ENCODE assay signal across 11 mouse cellular contexts in genomic region chr1:74435563-74435962, GRCm38 (mm10). TPM values are rescaled to one million over a fixed set of nuclear protein-coding genes. Genes with fewer than 3 reads are reported as not detected.
DNase-seq lines count a peak whose midpoint lies in the region; ATAC-seq and TF ChIP-seq lines count a peak whose summit lies in the region.
"Had no signal": no experiment of that assay in that cellular context is flagged by ENCODE, and none has a peak within 500 bp of the region (broad histone marks: within the 10 kb centered on the region; RNA-seq: fewer than 3 reads in every experiment).

No protein-coding gene starts in this region.

- 55% methylated on average over 6 of the region's 6 CpGs for WGBS in lung, postnatal 0 days
- 55% methylated on average over 6 of the region's 6 CpGs for WGBS in stomach, embryonic 16.5 days
- 87% methylated on average over 6 of the region's 6 CpGs for WGBS in forebrain, embryonic 16.5 days

- DNase-seq in MEL (ENCODE audit: low read depth, low spot score): peak; percentile 87
- DNase-seq in lung, postnatal 0 days (ENCODE audit: low spot score): peak; percentile 64
- DNase-seq in gastrocnemius, postnatal 25 days: no peak
- DNase-seq in cerebellum, postnatal 14 days: no peak
- DNase-seq: heart, postnatal 4 days; kidney, postnatal 10 days; midbrain, embryonic 14.5 days had no signal

- H3K4me2 ChIP-seq in lung, postnatal 0 days (replicated peaks; ENCODE audit: low read depth, low read length): no peak overlapping the region
- H3K4me2 ChIP-seq in stomach, embryonic 16.5 days (ENCODE audit: low read depth, low read length): no peak overlapping the region
- H3K4me2 ChIP-seq in forebrain, embryonic 16.5 days (ENCODE audit: low read length): no peak overlapping the region

- H3K79me2 ChIP-seq in MEL (ENCODE audit: control insufficient read depth, insufficient read depth, low read length, poor library complexity): no peaks in the 10 kb centered on the region

- ATAC-seq in granulocyte monocyte progenitor cell, adult 5-6 weeks (replicated peaks; ENCODE audit: poor library complexity, severe bottlenecking): peak; percentile 83
- ATAC-seq in lung, postnatal 0 days: peak; percentile 34; the same call in 1 of the 2 replicates
- peak; percentile 79; the same call in 1 of the 2 replicates for ATAC-seq in stomach, embryonic 16.5 days (ENCODE audit: insufficient read depth, low FRiP score)
- ATAC-seq in forebrain, embryonic 16.5 days: no peak

- peak; percentile 53 to 61; a peak in 3 of 4 replicates for TF ChIP-seq EP300 in MEL (IDR thresholded peaks at IDR 0.05; ENCODE audit: low read depth in 1 of 2, low read length in 2 of 2)
- TF ChIP-seq EP300 in lung, postnatal 0 days (IDR thresholded peaks at IDR 0.05): no peak

- TF ChIP-seq POLR2A in MEL (IDR thresholded peaks at IDR 0.05; ENCODE audit: control insufficient read depth in 1 of 2, insufficient read depth in 1 of 2, low read depth in 1 of 2, low read length in 2 of 2, poor library complexity in 1 of 2): no peak

- H3K27ac ChIP-seq in MEL (ENCODE audit: control insufficient read depth, low read depth, low read length): peak overlapping the region; percentile 66
- H3K27ac ChIP-seq in lung, postnatal 0 days (ENCODE audit: low read length): no peak overlapping the region
- peak overlapping the region; percentile 56 for H3K27ac ChIP-seq in stomach, embryonic 16.5 days (ENCODE audit: low read length)
- H3K27ac ChIP-seq in forebrain, embryonic 16.5 days (ENCODE audit: low read length): no peak overlapping the region
- H3K27ac ChIP-seq: embryonic facial prominence, embryonic 10.5 days had no signal

- H3K4me3 ChIP-seq in MEL (ENCODE audit: control insufficient read depth in 1 of 2, insufficient read depth in 1 of 2, low read depth in 2 of 2, low read length in 2 of 2): no peak overlapping the region
- H3K4me3 ChIP-seq in lung, postnatal 0 days (ENCODE audit: low read depth, low read length): no peak overlapping the region
- no peak overlapping the region for H3K4me3 ChIP-seq in stomach, embryonic 16.5 days (replicated peaks; ENCODE audit: low read length)
- no peak overlapping the region for H3K4me3 ChIP-seq in forebrain, embryonic 16.5 days (replicated peaks; ENCODE audit: low read length)
- H3K4me3 ChIP-seq: embryonic facial prominence, embryonic 10.5 days had no signal

- H3K4me1 ChIP-seq in MEL (ENCODE audit: control insufficient read depth in 1 of 2, insufficient read depth in 2 of 2, low read length in 2 of 2): peaks cover 3 to 32% of the 10 kb centered on the region in 2 experiments; a peak in 3 of 4 replicates
- H3K4me1 ChIP-seq in lung, postnatal 0 days (ENCODE audit: insufficient read depth, low read depth, low read length): no peaks in the 10 kb centered on the region
- H3K4me1 ChIP-seq in stomach, embryonic 16.5 days (ENCODE audit: control insufficient read depth, insufficient read depth, low read length): 0 out of 2 replicates have a peak, but pooled peaks cover 6% of the 10 kb centered on the region
- no peaks in the 10 kb centered on the region for H3K4me1 ChIP-seq in forebrain, embryonic 16.5 days (replicated peaks; ENCODE audit: control insufficient read depth, insufficient read depth, low read length)
- H3K4me1 ChIP-seq: embryonic facial prominence, embryonic 10.5 days had no signal

- H3K9me3 ChIP-seq in MEL (replicated peaks; ENCODE audit: insufficient read depth, low read length): no peaks in the 10 kb centered on the region
- no peaks in the 10 kb centered on the region for H3K9me3 ChIP-seq in lung, postnatal 0 days (ENCODE audit: low read length)
- no peaks in the 10 kb centered on the region for H3K9me3 ChIP-seq in stomach, embryonic 16.5 days (replicated peaks; ENCODE audit: control insufficient read depth, low read length)
- H3K9me3 ChIP-seq in forebrain, embryonic 16.5 days (ENCODE audit: control insufficient read depth, low read length): no peaks in the 10 kb centered on the region
- H3K9me3 ChIP-seq: embryonic facial prominence, embryonic 10.5 days had no signal

- no peak overlapping the region for H3K9ac ChIP-seq in MEL (ENCODE audit: control insufficient read depth, low read depth, low read length, poor library complexity, severe bottlenecking)
- no peak overlapping the region for H3K9ac ChIP-seq in lung, postnatal 0 days (replicated peaks; ENCODE audit: low read depth)
- no peak overlapping the region for H3K9ac ChIP-seq in stomach, embryonic 16.5 days (ENCODE audit: low read length)
- no peak overlapping the region for H3K9ac ChIP-seq in forebrain, embryonic 16.5 days (replicated peaks; ENCODE audit: low read depth, low read length)

- H3K27me3 ChIP-seq in MEL (ENCODE audit: control insufficient read depth in 1 of 2, insufficient read depth in 2 of 2, low read length in 2 of 2): no peaks in the 10 kb centered on the region
- no peaks in the 10 kb centered on the region for H3K27me3 ChIP-seq in lung, postnatal 0 days (replicated peaks; ENCODE audit: insufficient read depth, low read length)
- no peaks in the 10 kb centered on the region for H3K27me3 ChIP-seq in stomach, embryonic 16.5 days (ENCODE audit: control insufficient read depth, insufficient read depth, low read length)
- no peaks in the 10 kb centered on the region for H3K27me3 ChIP-seq in forebrain, embryonic 16.5 days (replicated peaks; ENCODE audit: control insufficient read depth, insufficient read depth, low read length)

- no peak for TF ChIP-seq CTCF in MEL (IDR thresholded peaks at IDR 0.05 in 2 of 3, conservative IDR thresholded peaks at IDR 0.05 in 1 of 3; ENCODE audit: control insufficient read depth in 1 of 3, insufficient read depth in 1 of 3, low read depth in 2 of 3, low read length in 3 of 3, poor library complexity in 1 of 3, severe bottlenecking in 1 of 3)
- TF ChIP-seq CTCF in lung, postnatal 0 days (IDR thresholded peaks at IDR 0.05): no peak

- peaks cover 4 to 38% of the 10 kb centered on the region in 2 experiments; a peak in 3 of 4 replicates for H3K36me3 ChIP-seq in MEL (ENCODE audit: control insufficient read depth in 1 of 2, insufficient read depth in 2 of 2, low read length in 2 of 2)
- peaks cover 4% of the 10 kb centered on the region; the same call in 1 of the 2 replicates for H3K36me3 ChIP-seq in lung, postnatal 0 days (ENCODE audit: insufficient read depth, low read length)
- H3K36me3 ChIP-seq in stomach, embryonic 16.5 days (ENCODE audit: control insufficient read depth, insufficient read depth, low read length): peaks cover 1% of the 10 kb centered on the region; the same call in 1 of the 2 replicates
- H3K36me3 ChIP-seq in forebrain, embryonic 16.5 days (ENCODE audit: control insufficient read depth, insufficient read depth): no peaks in the 10 kb centered on the region; the same call in none of the 2 replicates

- no peak for TF ChIP-seq RAD21 in MEL (IDR thresholded peaks at IDR 0.05; ENCODE audit: low read depth, low read length)

TF ChIP-seq in MEL, 35 proteins besides CTCF, POLR2A, EP300 and RAD21 (continues in another document):
- TF ChIP-seq E2F4 (IDR thresholded peaks at IDR 0.05; ENCODE audit: borderline replicate concordance, low read depth, low read length) (no peak), MXI1 (IDR thresholded peaks at IDR 0.05; ENCODE audit: low read depth, low read length) (peak; percentile 65), SIN3A (IDR thresholded peaks at IDR 0.05; ENCODE audit: low read length) (0 out of 2 replicates have a peak, but pooled peaks have one; percentile 52), BHLHE40 (IDR thresholded peaks at IDR 0.05; ENCODE audit: borderline replicate concordance, low read depth, low read length) (no peak), ZC3H11A (IDR thresholded peaks at IDR 0.05; ENCODE audit: low read depth, low read length) (0 out of 2 replicates have a peak, but pooled peaks have one; percentile 2), ZNF384 (IDR thresholded peaks at IDR 0.05; ENCODE audit: low read depth, low read length) (peak; percentile 67; the same call in 1 of the 2 replicates), GATA1 (IDR thresholded peaks at IDR 0.05; ENCODE audit: low read depth, low read length) (peak; percentile 63), TAL1 (IDR thresholded peaks at IDR 0.05; ENCODE audit: low read length) (peak; percentile 65), TCF12 (IDR thresholded peaks at IDR 0.05; ENCODE audit: low read depth, low read length) (peak; percentile 53), MAX (IDR thresholded peaks at IDR 0.05; ENCODE audit: low read length) (peak; percentile 75; the same call in 1 of the 2 replicates), SMC3 (IDR thresholded peaks at IDR 0.05; ENCODE audit: low read depth, low read length) (no peak), HCFC1 (IDR thresholded peaks at IDR 0.05; ENCODE audit: low read depth, low read length) (0 out of 2 replicates have a peak, but pooled peaks have one; percentile 25), POLR2AphosphoS2 (IDR thresholded peaks at IDR 0.05; ENCODE audit: low read length) (no peak), RCOR1 (IDR thresholded peaks at IDR 0.05; ENCODE audit: low read depth, low read length) (peak; percentile 84)

RNA-seq across cellular contexts. Expression of gene Vil1, which starts 26.4 kb away (rescaled TPM):
- 0.03 and 0.04 TPM in 2 replicates for total RNA-seq in MEL (2012; rRNA removed)
- polyA plus RNA-seq in MEL (2012; ENCODE audit: insufficient read depth in 1 of 2, insufficient read length in 2 of 2, low read depth in 1 of 2, low replicate concordance in 2 of 2, missing spikeins in 1 of 2): under 1 TPM in 1 of 2 experiments, not detected in 1; 0.04 TPM
- 0.09 TPM in 1 of 2 replicates, not detected in the other for total RNA-seq in granulocyte monocyte progenitor cell, adult 5-6 weeks (2014; fragmentation: Nextera tagmentation)
- not detected in 2 replicates for total RNA-seq in granulocyte monocyte progenitor cell, adult 5-6 weeks (2017)
- polyA plus RNA-seq in lung, postnatal 0 days (2015; fragmentation: Nextera tagmentation; extraction: Ambion mirVana): 0.75 and 1.3 TPM in 2 replicates
- polyA plus RNA-seq in stomach, embryonic 16.5 days (2015; fragmentation: Nextera tagmentation; extraction: Ambion mirVana): 29.1 and 29.8 TPM in 2 replicates
- total RNA-seq in gastrocnemius, postnatal 25 days (2021): under 1 TPM in 1 of 2 experiments, not detected in 1; 0.13 TPM
- polyA plus RNA-seq in forebrain, embryonic 16.5 days (2015; fragmentation: Nextera tagmentation; extraction: Ambion mirVana): 0.27 and 0.42 TPM in 2 replicates

RNA-seq across cellular contexts. Expression of gene Ctdsp1, which starts 44.3 kb away (rescaled TPM):
- 18.0 TPM in 2 replicates for total RNA-seq in MEL (2012; rRNA removed)
- polyA plus RNA-seq in MEL (2012; ENCODE audit: insufficient read depth in 1 of 2, insufficient read length in 2 of 2, low read depth in 1 of 2, low replicate concordance in 2 of 2, missing spikeins in 1 of 2): 10 to 100 TPM in 1 of 2 experiments, not detected in 1; 69.8 TPM
- total RNA-seq in granulocyte monocyte progenitor cell, adult 5-6 weeks (2014; fragmentation: Nextera tagmentation): 81.8 and 98.1 TPM in 2 replicates
- 27.7 and 33.9 TPM in 2 replicates for total RNA-seq in granulocyte monocyte progenitor cell, adult 5-6 weeks (2017)
- polyA plus RNA-seq in lung, postnatal 0 days (2015; fragmentation: Nextera tagmentation; extraction: Ambion mirVana): 72.5 and 75.0 TPM in 2 replicates
- polyA plus RNA-seq in stomach, embryonic 16.5 days (2015; fragmentation: Nextera tagmentation; extraction: Ambion mirVana): 77.9 and 88.9 TPM in 2 replicates
- 10 to 100 TPM; 82.7 to 82.9 TPM for total RNA-seq in gastrocnemius, postnatal 25 days (2021)
- polyA plus RNA-seq in forebrain, embryonic 16.5 days (2015; fragmentation: Nextera tagmentation; extraction: Ambion mirVana): 18.6 and 20.0 TPM in 2 replicates

Comparison
In these comparisons a context has a peak if more than half of its experiments do, and no peak if none do; other contexts are left out.
1. DNase-seq: peak in MEL (single experiment) and lung, postnatal 0 days (single experiment); none in gastrocnemius, postnatal 25 days (single experiment) and cerebellum, postnatal 14 days (0 of 2).
2. H3K27ac ChIP-seq: peak in MEL (single experiment) and stomach, embryonic 16.5 days (single experiment); none in lung, postnatal 0 days (single experiment) and forebrain, embryonic 16.5 days (single experiment).
3. RNA of gene Vil1, which starts 26.4 kb away (polyA plus RNA-seq): 29.1 to 29.8 TPM in stomach, embryonic 16.5 days; 0.75 to 1.3 TPM in lung, postnatal 0 days, 0.27 to 0.42 TPM in forebrain, embryonic 16.5 days and 0.04 TPM in MEL; every median in the first group is over 10 times any median in the second.